Mouse (Mus musculus): ENCODE results near the gene Tspan31. TPM values are rescaled to one million over a fixed set of nuclear protein-coding genes. Genes with fewer than 3 reads are reported as not detected.

Gene Tspan31
- polyA plus RNA-seq, 1 experiment from 2014 or later = 93.6 TPM

DNA sequence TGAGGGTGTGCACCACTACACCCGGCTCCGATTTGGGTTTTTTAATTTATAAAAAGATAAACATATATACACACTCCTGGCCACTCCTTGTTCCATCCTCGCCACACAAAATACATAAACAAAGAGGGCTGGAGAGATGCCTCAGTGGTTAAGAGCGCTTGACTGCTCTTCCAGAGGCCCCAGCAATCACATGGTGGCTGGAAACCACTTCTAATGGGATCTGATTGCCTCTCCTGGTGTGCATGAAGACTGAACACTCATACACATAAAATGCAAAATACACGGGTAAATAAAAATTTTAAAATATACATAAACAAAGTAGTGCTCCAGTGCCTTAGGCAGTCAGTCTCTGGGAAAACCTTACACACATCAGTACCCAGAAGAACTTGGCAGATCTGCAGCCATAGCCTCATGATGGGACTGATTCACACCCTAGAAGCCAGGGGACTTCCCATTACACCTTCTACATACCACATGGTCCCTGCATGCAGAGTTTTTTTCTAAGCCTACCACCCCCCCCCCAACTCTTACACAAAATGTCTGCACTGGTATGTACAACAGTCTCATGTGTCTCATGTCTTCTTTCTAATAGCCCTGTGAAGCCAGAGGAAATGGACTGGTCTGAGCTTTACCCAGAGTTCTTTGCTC is 27.5 kb downstream of the Tspan31 start:
- Histone ChIP-seq H3K4me1 (ENCODE audit: control insufficient read depth, insufficient read depth, low read length) (peaks cover 12% of the 10 kb centered on the region; the same call in 1 of the 2 replicates), H3K36me3 (ENCODE audit: control insufficient read depth, insufficient read depth, low read length) (no peaks in the 10 kb centered on the region), H3K4me3 (ENCODE audit: low read depth, low read length) (peak overlapping the region; percentile 81), H3K27ac (ENCODE audit: low read depth, low read length) (no peak overlapping the region), H3K9me3 (ENCODE audit: control insufficient read depth, low read length) (no peaks in the 10 kb centered on the region), H3K9ac (replicated peaks; ENCODE audit: low read depth, low read length) (peak overlapping the region; percentile 57; the same call in 1 of the 2 replicates), H3K4me2 (ENCODE audit: low read depth, low read length) (peak overlapping the region; percentile 97), H3K27me3 (ENCODE audit: control insufficient read depth, insufficient read depth, low read length) (peaks cover 6% of the 10 kb centered on the region; the same call in 1 of the 2 replicates)
- WGBS = 14% methylated on average over 5 of the region's 5 CpGs
- 0 out of 2 replicates have a peak, but pooled peaks have one; percentile 3 for ATAC-seq (ENCODE audit: low read depth)

DNA sequence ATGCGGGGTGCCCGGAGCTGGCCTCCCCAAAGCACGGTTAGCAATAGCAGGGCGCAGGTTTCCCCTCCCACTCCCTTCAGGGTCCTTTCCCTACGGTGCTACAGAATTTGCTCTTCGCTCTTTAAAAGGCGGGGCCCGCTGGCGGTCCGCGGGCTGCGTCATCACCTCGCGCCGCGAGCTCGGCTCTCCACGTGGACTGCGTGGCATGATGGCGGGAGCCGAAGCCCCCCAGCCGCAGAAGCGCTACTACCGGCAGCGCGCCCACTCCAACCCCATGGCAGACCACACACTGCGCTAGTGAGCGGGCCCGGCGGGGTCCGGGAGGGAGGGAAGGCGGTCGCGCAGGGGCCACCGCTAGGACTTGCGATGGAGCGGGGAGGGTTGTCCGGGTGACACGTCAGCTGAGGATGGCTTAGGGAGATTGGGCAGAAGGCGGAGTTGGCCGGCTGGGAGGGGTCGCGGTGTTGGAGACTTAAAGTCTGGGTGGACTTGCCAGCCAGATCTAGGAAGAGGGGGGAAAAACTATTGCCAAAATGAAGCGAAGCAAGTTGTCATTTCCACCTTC is 28.2 kb downstream of the Tspan31 start:
- peak; percentile 85 for ATAC-seq (ENCODE audit: low read depth)
- no peak overlapping the region for H3K27ac ChIP-seq (ENCODE audit: low read depth, low read length)

DNA sequence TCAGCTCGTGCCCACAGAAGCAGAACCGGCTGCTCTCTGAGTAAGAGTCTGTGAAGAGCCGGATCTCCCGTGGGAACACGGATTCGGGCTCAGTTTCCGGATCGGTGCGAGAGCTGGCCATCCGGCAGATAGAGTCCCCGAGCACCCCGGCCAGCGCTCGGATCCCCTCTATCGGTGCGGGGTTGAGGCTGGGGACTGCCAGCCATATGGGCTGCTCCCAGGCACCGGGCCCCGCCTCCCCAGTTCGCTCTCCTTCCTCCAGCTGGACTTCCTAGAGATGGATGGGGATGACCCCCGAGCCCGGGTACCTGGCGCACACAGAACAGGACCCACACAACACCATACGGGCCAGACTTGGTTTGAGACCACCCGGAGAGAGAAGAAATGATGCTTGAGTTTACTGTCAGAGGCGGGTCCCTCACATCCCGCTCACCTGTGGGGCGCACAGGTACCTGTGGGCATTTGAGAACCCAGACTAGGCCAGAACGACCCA is 28.7 kb downstream of the Tspan31 start, which contains the start of the genes Mettl1 and Eef1akmt3:
Mettl1 (plus strand) TSS at position 141 of the 493 bp plus-strand sequence.
Eef1akmt3 (minus strand) TSS at position 240 of the 493 bp plus-strand sequence.
- Histone ChIP-seq H3K9ac (replicated peaks; ENCODE audit: low read depth, low read length) (peak within 1 kb of the TSS; percentile 57), H3K27ac (ENCODE audit: low read depth, low read length) (no peak within 1 kb of the TSS), H3K9me3 (ENCODE audit: control insufficient read depth, low read length) (no peaks in the 10 kb centered on the region), H3K4me1 (ENCODE audit: control insufficient read depth, insufficient read depth, low read length) (peaks cover 12% of the 10 kb centered on the region; the same call in 1 of the 2 replicates), H3K27me3 (ENCODE audit: control insufficient read depth, insufficient read depth, low read length) (peaks cover 4% of the 10 kb centered on the region; the same call in 1 of the 2 replicates), H3K36me3 (ENCODE audit: control insufficient read depth, insufficient read depth, low read length) (no peaks in the 10 kb centered on the region), H3K4me2 (ENCODE audit: low read depth, low read length) (peak within 1 kb of the TSS; percentile 97), H3K4me3 (ENCODE audit: low read depth, low read length) (peak within 1 kb of the TSS; percentile 81)
- under 1% methylated on average over 28 of the region's 28 CpGs for WGBS
- ATAC-seq (ENCODE audit: low read depth) = peak; percentile 77

More for the DNA sequence above, 28.2 kb downstream of the Tspan31 start:
- H3K9me3 ChIP-seq (ENCODE audit: control insufficient read depth, low read length) = no peaks in the 10 kb centered on the region
- peaks cover 12% of the 10 kb centered on the region; the same call in 1 of the 2 replicates for H3K4me1 ChIP-seq (ENCODE audit: control insufficient read depth, insufficient read depth, low read length)
- H3K4me2 ChIP-seq (ENCODE audit: low read depth, low read length) = peak overlapping the region; percentile 97
- H3K9ac ChIP-seq (replicated peaks; ENCODE audit: low read depth, low read length) = peak overlapping the region; percentile 57
- under 1% methylated on average over 44 of the region's 44 CpGs for WGBS
- peaks cover 4% of the 10 kb centered on the region; the same call in 1 of the 2 replicates for H3K27me3 ChIP-seq (ENCODE audit: control insufficient read depth, insufficient read depth, low read length)
- H3K4me3 ChIP-seq (ENCODE audit: low read depth, low read length) = peak overlapping the region; percentile 81
- H3K36me3 ChIP-seq (ENCODE audit: control insufficient read depth, insufficient read depth, low read length) = no peaks in the 10 kb centered on the region

DNA sequence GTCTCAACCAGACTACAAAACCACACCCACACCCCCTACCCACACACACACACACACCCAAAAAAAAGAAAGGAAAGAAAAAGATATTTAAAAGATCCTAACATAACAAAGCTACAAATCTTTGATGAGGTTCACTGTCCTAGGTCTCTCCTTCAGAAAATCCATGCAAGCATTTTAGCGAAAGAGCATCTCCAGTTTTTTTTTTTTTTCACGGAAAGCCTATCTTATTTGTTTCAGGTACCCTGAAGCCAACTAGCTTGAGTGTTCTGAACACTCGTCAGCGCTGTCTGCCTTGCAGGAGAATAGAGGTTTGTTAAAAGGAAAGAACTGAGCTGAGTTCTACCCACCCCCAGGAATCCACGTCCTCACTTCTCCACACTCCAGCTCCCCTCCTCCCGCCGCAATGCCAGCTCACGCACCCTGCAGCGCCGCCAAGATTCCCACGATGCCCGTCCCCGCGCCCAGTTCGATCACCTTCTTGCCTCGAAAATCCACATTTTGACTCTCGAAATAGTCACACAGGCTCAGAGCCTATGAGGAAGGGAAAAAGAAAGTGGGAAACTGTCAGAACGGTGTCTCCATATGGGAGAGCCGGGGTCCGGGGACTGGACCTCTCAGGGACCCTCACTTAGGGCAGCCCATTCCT is 29.4 kb downstream of the Tspan31 start:
- peaks cover 12% of the 10 kb centered on the region; the same call in 1 of the 2 replicates for H3K4me1 ChIP-seq (ENCODE audit: control insufficient read depth, insufficient read depth, low read length)
- H3K4me2 ChIP-seq (ENCODE audit: low read depth, low read length) = peak overlapping the region; percentile 97
- H3K9ac ChIP-seq (replicated peaks; ENCODE audit: low read depth, low read length) = peak overlapping the region; percentile 57
- H3K36me3 ChIP-seq (ENCODE audit: control insufficient read depth, insufficient read depth, low read length) = no peaks in the 10 kb centered on the region
- H3K27me3 ChIP-seq (ENCODE audit: control insufficient read depth, insufficient read depth, low read length) = peaks cover 4% of the 10 kb centered on the region; the same call in 1 of the 2 replicates
- ATAC-seq (ENCODE audit: low read depth) = peak; percentile 38; the same call in 1 of the 2 replicates
- no peak overlapping the region for H3K27ac ChIP-seq (ENCODE audit: low read depth, low read length)
- peak overlapping the region; percentile 81 for H3K4me3 ChIP-seq (ENCODE audit: low read depth, low read length)
- H3K9me3 ChIP-seq (ENCODE audit: control insufficient read depth, low read length) = no peaks in the 10 kb centered on the region
- 2% methylated on average over 20 of the region's 20 CpGs for WGBS

DNA sequence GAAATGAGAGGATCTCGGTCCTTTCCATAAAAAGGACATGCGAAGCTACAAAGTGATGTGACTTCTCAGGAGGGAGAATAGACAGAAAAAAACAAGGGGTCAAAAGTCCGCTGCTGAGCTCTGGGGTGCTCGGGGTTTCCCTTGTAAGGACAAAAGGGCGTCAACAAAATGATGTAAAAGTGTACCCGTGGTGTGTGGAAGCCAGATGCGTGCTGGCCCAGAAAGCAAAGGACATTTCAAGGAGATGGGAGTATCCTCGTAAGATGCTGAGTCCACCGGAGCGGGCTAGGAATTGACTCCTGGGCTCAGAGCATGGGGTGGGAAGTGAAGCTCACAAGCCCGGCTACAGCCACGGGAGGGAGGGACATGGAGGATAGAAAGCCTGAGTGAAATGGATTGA is 32.4 kb downstream of the Tspan31 start:
- ATAC-seq (ENCODE audit: low read depth) = no peak
- H3K9ac ChIP-seq (replicated peaks; ENCODE audit: low read depth, low read length) = no peak overlapping the region
- H3K36me3 ChIP-seq (ENCODE audit: control insufficient read depth, insufficient read depth, low read length) = no peaks in the 10 kb centered on the region
- peaks cover 4% of the 10 kb centered on the region; the same call in 1 of the 2 replicates for H3K27me3 ChIP-seq (ENCODE audit: control insufficient read depth, insufficient read depth, low read length)
- no peak overlapping the region for H3K4me3 ChIP-seq (ENCODE audit: low read depth, low read length)
- H3K4me2 ChIP-seq (ENCODE audit: low read depth, low read length) = no peak overlapping the region
- no peaks in the 10 kb centered on the region for H3K9me3 ChIP-seq (ENCODE audit: control insufficient read depth, low read length)
- no peak overlapping the region for H3K27ac ChIP-seq (ENCODE audit: low read depth, low read length)
- 67% methylated on average over 12 of the region's 12 CpGs for whole genome bisulfite sequencing
- peaks cover 9% of the 10 kb centered on the region; the same call in 1 of the 2 replicates for H3K4me1 ChIP-seq (ENCODE audit: control insufficient read depth, insufficient read depth, low read length)

DNA sequence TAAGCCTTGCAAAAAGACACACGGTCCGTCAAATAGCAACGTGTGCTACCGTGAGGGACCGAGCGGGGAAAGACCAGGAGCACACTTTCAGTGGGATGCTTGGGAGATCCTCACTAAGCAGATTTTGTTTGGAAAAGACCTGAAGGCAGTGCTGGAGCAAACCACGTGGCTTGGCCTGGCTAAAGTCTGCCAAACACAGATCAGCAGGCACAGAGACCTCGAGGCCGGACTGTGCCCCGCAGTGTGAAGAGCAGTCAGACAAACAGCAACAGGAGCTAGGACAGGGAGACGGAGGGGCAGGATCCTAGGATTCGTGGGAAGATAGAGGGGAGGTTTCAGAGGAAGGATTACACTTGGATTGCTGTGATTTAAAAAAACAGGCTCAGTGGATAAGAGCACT is 33.8 kb downstream of the Tspan31 start:
- no peak overlapping the region for H3K27ac ChIP-seq (ENCODE audit: low read depth, low read length)
- 86% methylated on average over 12 of the region's 12 CpGs for WGBS
- no peak for ATAC-seq (ENCODE audit: low read depth)

DNA sequence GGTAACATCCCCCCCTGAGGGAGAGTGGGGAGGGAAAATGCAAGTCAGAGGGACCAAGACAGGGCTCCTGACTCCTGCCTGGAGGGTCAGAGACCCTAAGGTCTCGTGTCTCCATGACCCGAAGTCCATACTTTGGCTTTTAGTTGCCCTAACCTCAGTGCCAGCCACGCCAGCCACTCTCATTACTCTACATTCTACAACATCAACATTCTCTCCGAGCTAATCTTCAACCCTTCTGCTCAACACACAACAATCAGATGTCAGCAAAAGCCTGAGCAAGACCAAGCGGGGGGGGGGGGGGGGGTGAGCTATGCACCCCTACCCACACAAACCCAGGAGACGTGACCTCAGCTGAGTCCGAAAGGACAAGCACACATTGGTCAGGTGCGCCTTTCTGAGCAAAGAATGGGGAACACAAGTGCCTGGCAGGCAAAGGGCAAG is 36.7 kb downstream of the Tspan31 start:
- H3K4me3 ChIP-seq (ENCODE audit: low read depth, low read length) = no peak overlapping the region
- ATAC-seq (ENCODE audit: low read depth) = no peak
- no peaks in the 10 kb centered on the region for H3K27me3 ChIP-seq (ENCODE audit: control insufficient read depth, insufficient read depth, low read length)
- H3K4me1 ChIP-seq (ENCODE audit: control insufficient read depth, insufficient read depth, low read length) = peaks cover 8% of the 10 kb centered on the region; the same call in 1 of the 2 replicates
- WGBS = 85% methylated on average over 7 of the region's 8 CpGs
- peaks cover 1% of the 10 kb centered on the region; the same call in 1 of the 2 replicates for H3K36me3 ChIP-seq (ENCODE audit: control insufficient read depth, insufficient read depth, low read length)
- H3K9me3 ChIP-seq (ENCODE audit: control insufficient read depth, low read length) = no peaks in the 10 kb centered on the region
- no peak overlapping the region for H3K27ac ChIP-seq (ENCODE audit: low read depth, low read length)
- no peak overlapping the region for H3K9ac ChIP-seq (replicated peaks; ENCODE audit: low read depth, low read length)
- no peak overlapping the region for H3K4me2 ChIP-seq (ENCODE audit: low read depth, low read length)

More for the DNA sequence above, 33.8 kb downstream of the Tspan31 start:
- no peaks in the 10 kb centered on the region for H3K9me3 ChIP-seq (ENCODE audit: control insufficient read depth, low read length)
- no peak overlapping the region for H3K4me2 ChIP-seq (ENCODE audit: low read depth, low read length)
- peaks cover 3% of the 10 kb centered on the region; the same call in 1 of the 2 replicates for H3K4me1 ChIP-seq (ENCODE audit: control insufficient read depth, insufficient read depth, low read length)
- no peak overlapping the region for H3K9ac ChIP-seq (replicated peaks; ENCODE audit: low read depth, low read length)
- H3K4me3 ChIP-seq (ENCODE audit: low read depth, low read length) = no peak overlapping the region
- peaks cover 4% of the 10 kb centered on the region; the same call in 1 of the 2 replicates for H3K27me3 ChIP-seq (ENCODE audit: control insufficient read depth, insufficient read depth, low read length)
- H3K36me3 ChIP-seq (ENCODE audit: control insufficient read depth, insufficient read depth, low read length) = no peaks in the 10 kb centered on the region

DNA sequence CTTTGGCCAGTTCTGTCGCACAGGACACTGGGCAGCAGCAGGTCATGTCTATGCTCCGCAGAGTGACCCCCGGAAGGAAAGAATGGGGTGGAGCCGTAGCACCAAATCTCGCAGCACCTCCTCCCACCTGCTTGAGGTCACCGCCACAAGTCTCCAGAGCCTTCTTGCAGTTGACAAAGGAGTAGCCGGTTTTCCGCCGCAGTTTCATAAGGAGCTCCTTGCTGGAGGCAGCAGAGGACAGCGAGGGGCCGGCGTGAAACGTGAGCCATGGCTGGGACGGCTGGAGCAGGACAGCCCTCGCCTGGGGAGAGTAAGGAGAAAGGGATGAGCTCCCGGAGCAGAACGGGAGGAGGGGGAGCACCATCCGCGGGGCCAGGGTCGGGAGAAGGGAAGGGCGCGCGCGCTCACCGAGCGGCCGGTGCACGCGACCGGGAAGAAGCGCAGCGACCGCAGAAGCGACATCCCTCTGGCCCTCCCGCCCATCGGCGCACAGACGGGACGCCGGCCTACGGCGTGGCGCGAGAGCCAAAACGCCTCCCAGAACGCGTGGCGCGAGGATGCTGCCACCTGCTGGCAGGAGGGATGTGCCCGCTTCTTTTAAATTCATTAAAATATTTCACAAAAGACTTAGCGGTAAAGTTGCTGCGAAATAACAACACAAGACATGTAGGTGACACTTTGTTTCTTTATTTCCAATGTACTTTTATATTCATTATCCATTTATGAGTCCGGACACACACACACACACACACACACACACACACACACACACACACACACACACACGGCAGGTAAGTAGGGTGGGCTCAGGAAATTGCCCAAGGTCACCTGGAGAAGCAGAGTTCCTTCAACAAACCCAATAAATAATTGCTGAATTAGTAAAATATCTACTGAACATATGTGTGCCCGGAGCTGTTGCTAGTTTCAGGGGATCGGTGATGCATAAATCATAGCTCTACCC is 39.4 kb downstream of the Tspan31 start, which contains the start of gene Tsfm:
Tsfm (minus strand) TSS at position 505 of the 961 bp plus-strand sequence.
- H3K27me3 ChIP-seq (ENCODE audit: control insufficient read depth, insufficient read depth, low read length) = no peaks in the 10 kb centered on the region
- ATAC-seq (ENCODE audit: low read depth) = peak; percentile 91
- no peaks in the 10 kb centered on the region for H3K9me3 ChIP-seq (ENCODE audit: control insufficient read depth, low read length)
- peaks cover 20% of the 10 kb centered on the region for H3K36me3 ChIP-seq (ENCODE audit: control insufficient read depth, insufficient read depth, low read length)
- 5% methylated on average over 49 of the region's 56 CpGs for WGBS
- peaks cover 8% of the 10 kb centered on the region; the same call in 1 of the 2 replicates for H3K4me1 ChIP-seq (ENCODE audit: control insufficient read depth, insufficient read depth, low read length)
- peak within 1 kb of the TSS; percentile 79 for H3K4me2 ChIP-seq (ENCODE audit: low read depth, low read length)
- H3K9ac ChIP-seq (replicated peaks; ENCODE audit: low read depth, low read length) = peak within 1 kb of the TSS; percentile 82
- peak within 1 kb of the TSS; percentile 67; the same call in 1 of the 2 replicates for H3K27ac ChIP-seq (ENCODE audit: low read depth, low read length)
- peak within 1 kb of the TSS; percentile 86 for H3K4me3 ChIP-seq (ENCODE audit: low read depth, low read length)

Data from neural tube, embryonic 14.5 days (tissue).